Mouse (Mus musculus) gastrocnemius, postnatal 14 days (tissue): ENCODE results near the gene Slc12a3. TPM values are rescaled to one million over a fixed set of nuclear protein-coding genes. Genes with fewer than 3 reads are reported as not detected.

ENCODE experiments used
- DNase-seq: peaks from one replicate; pipeline ENCODE4 v3.0.0; 2021; ENCODE audit warnings: mixed read lengths
- intact Hi-C: fragments of 180-260 bp; cut with DNase I; formaldehyde crosslinking; loops from one replicate; pipeline ENCODE4 v1.15.1; 2025; ENCODE audit warnings: low total_unique reads
- total RNA-seq, 2 experiments: library from RNA; stranded (reverse); gene quantifications; 2 replicates each; pipeline ENCODE4 v1.2.3; 2021

The Slc12a3 gene
- total RNA-seq, 2 experiments from 2014 or later, result not detected

GRCm38 (mm10) chr8:94364686-94365312, 35.8 kb downstream of the Slc12a3 start:
- DNase-seq, result no peak
- intact Hi-C loops, result no loop called here

GRCm38 (mm10) chr8:94365410-94365981, 36.5 kb downstream of the Slc12a3 start:
- intact Hi-C loops, result no loop called here
- DNase-seq, result no peak

GRCm38 (mm10) chr8:94370839-94371238, 41.8 kb downstream of the Slc12a3 start:
- intact Hi-C loops, result no loop called here
- no peak for DNase-seq

GRCm38 (mm10) chr8:94372955-94373599, 44.1 kb downstream of the Slc12a3 start:
- DNase-seq, result no peak
- intact Hi-C loops, result no loop called here

GRCm38 (mm10) chr8:94375551-94375991, 46.6 kb downstream of the Slc12a3 start:
- no peak for DNase-seq

GRCm38 (mm10) chr8:94376176-94376575, 47.2 kb downstream of the Slc12a3 start:
- intact Hi-C loops, result no loop called here
- DNase-seq, result no peak

More at GRCm38 (mm10) chr8:94375551-94375991, 46.6 kb downstream of the Slc12a3 start:
- intact Hi-C loops, result no loop called here

GRCm38 (mm10) chr8:94376580-94376979, 47.6 kb downstream of the Slc12a3 start:
- intact Hi-C loops, result no loop called here
- DNase-seq, result no peak

- no peak for DNase-seq
- intact Hi-C loops, result no loop called here
Measured at GRCm38 (mm10) chr8:94377031-94377430, 48.0 kb downstream of the Slc12a3 start.

GRCm38 (mm10) chr8:94377714-94378205, 48.8 kb downstream of the Slc12a3 start:
- DNase-seq, result peak; percentile 63
- intact Hi-C loops, result no loop called here

GRCm38 (mm10) chr8:94378763-94379415, 49.9 kb downstream of the Slc12a3 start:
- intact Hi-C loops, result no loop called here

GRCm38 (mm10) chr8:94379686-94380085, 50.7 kb downstream of the Slc12a3 start:
- DNase-seq, result no peak
- intact Hi-C loops, result no loop called here

More at GRCm38 (mm10) chr8:94378763-94379415, 49.9 kb downstream of the Slc12a3 start:
- no peak for DNase-seq

GRCm38 (mm10) chr8:94384166-94384565, 55.2 kb downstream of the Slc12a3 start:
- intact Hi-C loops, result no loop called here
- DNase-seq, result no peak

- no peak for DNase-seq
Measured at GRCm38 (mm10) chr8:94385506-94386213, 56.7 kb downstream of the Slc12a3 start.

GRCm38 (mm10) chr8:94386214-94387026, 57.4 kb downstream of the Slc12a3 start, which contains the start of gene Herpud1:
Herpud1 (plus strand) TSS chr8:94386438.
- intact Hi-C loops, result no loop called here

More at GRCm38 (mm10) chr8:94385506-94386213, 56.7 kb downstream of the Slc12a3 start:
- intact Hi-C loops, result no loop called here

GRCm38 (mm10) chr8:94387027-94387684, 58.2 kb downstream of the Slc12a3 start:
- DNase-seq, result peak; percentile 80
- intact Hi-C loops, result no loop called here

More at GRCm38 (mm10) chr8:94386214-94387026, 57.4 kb downstream of the Slc12a3 start, which contains the start of gene Herpud1:
- peak; percentile 97 for DNase-seq

- intact Hi-C loops, result no loop called here
- no peak for DNase-seq
Measured at GRCm38 (mm10) chr8:94387785-94388184, 58.8 kb downstream of the Slc12a3 start.

GRCm38 (mm10) chr8:94389531-94389930, 60.5 kb downstream of the Slc12a3 start:
- no peak for DNase-seq
- intact Hi-C loops, result no loop called here

GRCm38 (mm10) chr8:94390429-94390828, 61.4 kb downstream of the Slc12a3 start:
- intact Hi-C loops, result no loop called here

More at GRCm38 (mm10) chr8:94390429-94390828, 61.4 kb downstream of the Slc12a3 start:
- no peak for DNase-seq
